In genomic region chr1:186264639-186265038, GRCm38 (mm10) we compare ENCODE assay signal across 8 mouse cellular contexts.
A peak's percentile ranks its signal among the peaks of the same experiment; 100 is the strongest.
DNase-seq lines count a peak whose midpoint lies in the region; ATAC-seq and TF ChIP-seq lines count a peak whose summit lies in the region.
"Had no signal": no experiment of that assay in that cellular context is flagged by ENCODE, and none has a peak within 500 bp of the region (broad histone marks: within the 10 kb centered on the region; RNA-seq: fewer than 3 reads in every experiment).

No protein-coding gene starts in this region.

- H3K9ac ChIP-seq in liver, embryonic 14.5 days (replicated peaks): no peak overlapping the region
- H3K9ac ChIP-seq in liver, embryonic 11.5 days (ENCODE audit: low read depth, low read length): no peak overlapping the region
- no peak overlapping the region for H3K9ac ChIP-seq in forebrain, embryonic 16.5 days (replicated peaks; ENCODE audit: low read depth, low read length)
- H3K9ac ChIP-seq in heart, embryonic 15.5 days: no peak overlapping the region

- H3K27me3 ChIP-seq in liver, embryonic 14.5 days (ENCODE audit: control insufficient read depth, insufficient read depth, low read length): no peaks in the 10 kb centered on the region
- no peaks in the 10 kb centered on the region for H3K27me3 ChIP-seq in liver, embryonic 11.5 days (replicated peaks; ENCODE audit: control insufficient read depth, insufficient read depth, low read length)
- H3K27me3 ChIP-seq in forebrain, embryonic 16.5 days (replicated peaks; ENCODE audit: control insufficient read depth, insufficient read depth, low read length): no peaks in the 10 kb centered on the region
- no peaks in the 10 kb centered on the region for H3K27me3 ChIP-seq in heart, embryonic 15.5 days

- no peak overlapping the region for H3K4me2 ChIP-seq in liver, embryonic 14.5 days (ENCODE audit: low read depth)
- H3K4me2 ChIP-seq in liver, embryonic 11.5 days: no peak overlapping the region
- no peak overlapping the region for H3K4me2 ChIP-seq in forebrain, embryonic 16.5 days (ENCODE audit: low read length)
- no peak overlapping the region for H3K4me2 ChIP-seq in heart, embryonic 15.5 days

- peaks cover 0 to 7% of the 10 kb centered on the region in 2 experiments; a peak in 1 of 4 replicates for H3K4me1 ChIP-seq in liver, embryonic 14.5 days (replicated peaks; ENCODE audit: control insufficient read depth in 2 of 2, insufficient read depth in 2 of 2, low read length in 1 of 2)
- H3K4me1 ChIP-seq in liver, embryonic 11.5 days (replicated peaks; ENCODE audit: control insufficient read depth, insufficient read depth, low read length): no peaks in the 10 kb centered on the region
- peaks cover 8% of the 10 kb centered on the region for H3K4me1 ChIP-seq in forebrain, embryonic 16.5 days (replicated peaks; ENCODE audit: control insufficient read depth, insufficient read depth, low read length)
- peaks cover 17% of the 10 kb centered on the region for H3K4me1 ChIP-seq in heart, embryonic 15.5 days (replicated peaks)

- WGBS in liver, embryonic 14.5 days (ENCODE audit: insufficient replicate concordance): 48% methylated on average over 3 of the region's 3 CpGs
- WGBS in liver, embryonic 11.5 days: 66% methylated on average over 3 of the region's 3 CpGs
- 13% methylated on average over 3 of the region's 3 CpGs for WGBS in forebrain, embryonic 16.5 days
- 21% methylated on average over 3 of the region's 3 CpGs for WGBS in heart, embryonic 15.5 days

- H3K36me3 ChIP-seq in liver, embryonic 14.5 days (replicated peaks; ENCODE audit: control insufficient read depth, insufficient read depth, low read depth): no peaks in the 10 kb centered on the region
- H3K36me3 ChIP-seq in liver, embryonic 11.5 days (ENCODE audit: control insufficient read depth, insufficient read depth, low read length): no peaks in the 10 kb centered on the region
- no peaks in the 10 kb centered on the region for H3K36me3 ChIP-seq in forebrain, embryonic 16.5 days (ENCODE audit: control insufficient read depth, insufficient read depth)
- H3K36me3 ChIP-seq in heart, embryonic 15.5 days: no peaks in the 10 kb centered on the region

- no peaks in the 10 kb centered on the region; the same call in 1 of the 2 replicates for H3K9me3 ChIP-seq in liver, embryonic 14.5 days (ENCODE audit: control insufficient read depth, low read length)
- H3K9me3 ChIP-seq in liver, embryonic 11.5 days (ENCODE audit: control insufficient read depth, low read length): no peaks in the 10 kb centered on the region
- no peaks in the 10 kb centered on the region; the same call in 1 of the 2 replicates for H3K9me3 ChIP-seq in forebrain, embryonic 16.5 days (ENCODE audit: control insufficient read depth, low read length)
- no peaks in the 10 kb centered on the region for H3K9me3 ChIP-seq in heart, embryonic 15.5 days (replicated peaks)

- no peak for DNase-seq in liver, embryonic 14.5 days (ENCODE audit: low read depth in 3 of 3, low spot score in 3 of 3)
- DNase-seq in liver, embryonic 11.5 days (ENCODE audit: low spot score): no peak
- peak; percentile 49 for DNase-seq in lung, postnatal 14 days
- no peak for DNase-seq in cerebellum, adult 9-10 months
- no peak for DNase-seq in spleen, adult 18-20 months
- DNase-seq: thymus, adult 2 months had no signal

- ATAC-seq in liver, embryonic 14.5 days (ENCODE audit: insufficient read depth): 0 out of 2 replicates have a peak, but pooled peaks have one; percentile 8
- no peak for ATAC-seq in liver, embryonic 11.5 days (replicated peaks; ENCODE audit: low FRiP score)
- no peak for ATAC-seq in forebrain, embryonic 16.5 days
- ATAC-seq in heart, embryonic 15.5 days (replicated peaks; ENCODE audit: insufficient number of reproducible peaks, insufficient read depth, low FRiP score, low read depth): no peak

- no peak overlapping the region for H3K27ac ChIP-seq in liver, embryonic 14.5 days
- no peak overlapping the region for H3K27ac ChIP-seq in liver, embryonic 11.5 days (ENCODE audit: low read depth, low read length)
- 0 out of 2 replicates have a peak overlapping the region, but pooled peaks have one; percentile 14 for H3K27ac ChIP-seq in forebrain, embryonic 16.5 days (ENCODE audit: low read length)
- peak overlapping the region; percentile 56 for H3K27ac ChIP-seq in heart, embryonic 15.5 days

- TF ChIP-seq CTCF in liver, embryonic 14.5 days (IDR thresholded peaks at IDR 0.05; ENCODE audit: low read depth): no peak

- TF ChIP-seq EP300 in liver, embryonic 14.5 days (IDR thresholded peaks at IDR 0.05; ENCODE audit: low read depth): no peak

- no peak overlapping the region for H3K4me3 ChIP-seq in liver, embryonic 14.5 days (ENCODE audit: insufficient read depth in 1 of 2, low read depth in 2 of 2, low read length in 2 of 2)
- H3K4me3 ChIP-seq in liver, embryonic 11.5 days (ENCODE audit: low read depth, low read length): no peak overlapping the region
- H3K4me3 ChIP-seq in forebrain, embryonic 16.5 days (replicated peaks; ENCODE audit: low read length): no peak overlapping the region
- no peak overlapping the region for H3K4me3 ChIP-seq in heart, embryonic 15.5 days

Comparison
In these comparisons a context has a peak if more than half of its experiments do, and no peak if none do; other contexts are left out.
1. H3K27ac ChIP-seq: peak in forebrain, embryonic 16.5 days (single experiment) and heart, embryonic 15.5 days (single experiment); none in liver, embryonic 14.5 days (single experiment) and liver, embryonic 11.5 days (single experiment).